Mouse (Mus musculus) ES-Bruce4 (cell line): ENCODE data around the gene Dync1i1.

Experiments used
- CTCF ChIP-seq: IDR thresholded peaks from one replicate; pipeline ENCODE4 v1.8.1; 2011; ENCODE audit warnings: low read depth, low read length
- EP300 ChIP-seq: IDR thresholded peaks from 2 replicates; pipeline ENCODE4 v1.6.1; 2011; ENCODE audit warnings: low read depth, low read length; ENCODE audit not compliant: insufficient read depth
- POLR2A ChIP-seq: IDR thresholded peaks from one replicate; pipeline ENCODE4 v1.8.1; 2011; ENCODE audit warnings: low read length; ENCODE audit not compliant: insufficient read depth

GRCm38 (mm10) chr6:5725611-5726236, at the start of gene Dync1i1:
- TF ChIP-seq CTCF (no peak), POLR2A (no peak), EP300 (no peak)
